In the genomic region with DNA sequence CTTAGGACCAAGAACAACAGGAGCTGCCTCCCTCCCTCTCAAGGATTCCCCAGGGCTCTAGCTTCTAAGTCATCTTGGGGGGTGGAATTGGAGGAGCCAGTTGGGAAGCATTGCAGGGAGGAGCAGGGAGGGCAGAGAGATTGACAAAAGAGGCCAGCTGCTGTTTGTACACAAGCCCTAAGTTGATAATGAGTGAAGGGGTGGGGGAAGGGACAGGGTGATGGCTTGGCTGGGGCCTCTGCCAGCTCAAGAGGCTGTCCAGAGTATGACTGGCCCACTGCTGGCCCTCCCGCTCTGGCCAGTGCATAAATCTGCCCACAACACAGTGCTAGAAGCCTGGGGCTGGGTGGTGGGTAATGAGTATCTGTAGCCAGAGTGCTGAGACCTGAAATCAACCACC, we compare ENCODE assay signal across 8 mouse cellular contexts. TPM values are rescaled to one million over a fixed set of nuclear protein-coding genes. Genes with fewer than 3 reads are reported as not detected.
DNase-seq lines count a peak whose midpoint lies in the region; ATAC-seq lines count a peak whose summit lies in the region.

No protein-coding gene starts in this region.

- H3K9ac ChIP-seq in midbrain, embryonic 15.5 days = peak overlapping the region; percentile 71; the same call in 1 of the 2 replicates

- peak overlapping the region; percentile 96 for H3K27ac ChIP-seq in midbrain, embryonic 15.5 days

- H3K4me3 ChIP-seq in midbrain, embryonic 15.5 days = no peak overlapping the region

- peak; percentile 60 for DNase-seq in left cerebral cortex, adult 11 months (ENCODE audit: low spot score)
- no peak for DNase-seq in left cerebral cortex, postnatal 36 days (ENCODE audit: low spot score in 2 of 2)
- peak; percentile 91 for DNase-seq in brain, adult 2 months (ENCODE audit: low read depth, low spot score)
- peak; percentile 36 for DNase-seq in heart, adult 8-10 months (ENCODE audit: low spot score)
- peak; percentile 63 for DNase-seq in kidney, postnatal 14 days
- no peak for DNase-seq in urinary bladder, adult 18-20 months (ENCODE audit: low spot score in 2 of 2)

- ATAC-seq in midbrain, embryonic 15.5 days (replicated peaks) = no peak
- no peak for ATAC-seq in frontal cortex, adult (ENCODE audit: low TSS enrichment)

- intact Hi-C loops in left cerebral cortex, postnatal 36 days (cut with DNase I) = no loop called here

- H3K9me3 ChIP-seq in midbrain, embryonic 15.5 days = no peaks in the 10 kb centered on the region

- H3K4me2 ChIP-seq in midbrain, embryonic 15.5 days = peak overlapping the region; percentile 83

- H3K4me1 ChIP-seq in midbrain, embryonic 15.5 days = peaks cover 47% of the 10 kb centered on the region

- 35% methylated on average over 1 of the region's 1 CpGs for WGBS in midbrain, embryonic 15.5 days

- H3K27me3 ChIP-seq in midbrain, embryonic 15.5 days (replicated peaks) = no peaks in the 10 kb centered on the region

- no peaks in the 10 kb centered on the region for H3K36me3 ChIP-seq in midbrain, embryonic 15.5 days (replicated peaks)

RNA-seq across cellular contexts. Expression of a gene that starts 21.1 kb away (rescaled TPM):
- total RNA-seq in left cerebral cortex, postnatal 36 days (2021) = 100 to 1,000 TPM; 384 TPM
- total RNA-seq in heart, adult 8-10 months (2022) = 100 to 1,000 TPM; 183 to 230 (median 211) TPM
- 1,373 and 1,532 TPM in 2 replicates for polyA plus RNA-seq in midbrain, embryonic 15.5 days (2015; fragmentation: Nextera tagmentation; extraction: Ambion mirVana)

Comparison
In these comparisons a context has a peak if more than half of its experiments do, and no peak if none do; other contexts are left out.
1. DNase-seq: peak in left cerebral cortex, adult 11 months (single experiment), brain, adult 2 months (single experiment), heart, adult 8-10 months (single experiment) and kidney, postnatal 14 days (single experiment); none in left cerebral cortex, postnatal 36 days (0 of 2) and urinary bladder, adult 18-20 months (0 of 2).